Mouse (Mus musculus): ENCODE results near the gene Gm28305. TPM values are rescaled to one million over a fixed set of nuclear protein-coding genes. Genes with fewer than 3 reads are reported as not detected.

Gm28305 gene
- total and polyA plus RNA-seq, 2 experiments from 2014 or later, result not detected

GRCm38 (mm10) chr9:104035261-104036015 lies 5.0 kb upstream of the Gm28305 start:
- H3K4me1 ChIP-seq (ENCODE audit: insufficient read depth, low read length), result no peaks in the 10 kb centered on the region
- no peak overlapping the region for H3K4me3 ChIP-seq (ENCODE audit: low read depth, low read length)
- ATAC-seq (ENCODE audit: low FRiP score) (no peak), DNase-seq (ENCODE audit: low spot score) (peak; percentile 80)
- H3K27me3 ChIP-seq (ENCODE audit: insufficient read depth, low read length), result no peaks in the 10 kb centered on the region
- H3K4me2 ChIP-seq (ENCODE audit: low read depth, low read length, poor library complexity, severe bottlenecking), result no peak overlapping the region
- 47% methylated on average over 24 of the region's 24 CpGs for WGBS
- no peak overlapping the region for H3K9ac ChIP-seq (replicated peaks; ENCODE audit: low read length, poor library complexity, severe bottlenecking)
- no peak overlapping the region for H3K27ac ChIP-seq (ENCODE audit: low read depth, low read length)
- peak; percentile 82 for TF ChIP-seq CTCF (IDR thresholded peaks at IDR 0.05)
- H3K36me3 ChIP-seq (ENCODE audit: insufficient read depth, low read length), result peaks cover 24% of the 10 kb centered on the region; the same call in 1 of the 2 replicates
- H3K9me3 ChIP-seq (ENCODE audit: low read length), result no peaks in the 10 kb centered on the region

DNA sequence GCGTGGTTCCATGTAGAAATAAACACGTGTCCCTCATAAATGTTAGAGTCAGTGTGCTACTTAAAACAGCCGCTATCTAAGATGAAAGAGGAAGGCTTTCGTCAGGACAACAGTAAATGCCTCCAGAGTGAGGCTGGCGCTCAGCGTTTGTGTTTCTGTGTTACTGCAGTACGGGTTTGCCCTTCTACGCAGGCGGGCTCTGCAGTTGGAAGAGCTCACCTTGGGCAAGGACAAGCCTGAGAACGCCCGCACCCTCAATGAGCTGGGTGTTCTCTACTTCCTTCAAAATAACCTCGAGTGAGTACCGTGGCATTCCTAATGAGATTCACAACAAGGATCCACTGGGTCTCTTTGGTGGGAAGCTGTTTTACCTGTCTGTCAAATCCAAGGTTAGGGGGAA lies 2.2 kb upstream of the Gm28305 start:
- ATAC-seq (ENCODE audit: low FRiP score) (no peak), DNase-seq (ENCODE audit: low spot score) (no peak)
- 89% methylated on average over 13 of the region's 13 CpGs for WGBS
- Histone ChIP-seq H3K9me3 (ENCODE audit: low read length) (no peaks in the 10 kb centered on the region), H3K36me3 (ENCODE audit: insufficient read depth, low read length) (peaks cover 27% of the 10 kb centered on the region), H3K27ac (ENCODE audit: low read depth, low read length) (no peak overlapping the region), H3K9ac (replicated peaks; ENCODE audit: low read length, poor library complexity, severe bottlenecking) (no peak overlapping the region), H3K27me3 (ENCODE audit: insufficient read depth, low read length) (no peaks in the 10 kb centered on the region), H3K4me2 (ENCODE audit: low read depth, low read length, poor library complexity, severe bottlenecking) (no peak overlapping the region), H3K4me3 (ENCODE audit: low read depth, low read length) (no peak overlapping the region), H3K4me1 (ENCODE audit: insufficient read depth, low read length) (no peaks in the 10 kb centered on the region)
- no peak for TF ChIP-seq CTCF (IDR thresholded peaks at IDR 0.05)

GRCm38 (mm10) chr9:104039031-104039695 lies 1.3 kb upstream of the Gm28305 start:
- Histone ChIP-seq H3K27me3 (ENCODE audit: insufficient read depth, low read length) (no peaks in the 10 kb centered on the region), H3K9ac (replicated peaks; ENCODE audit: low read length, poor library complexity, severe bottlenecking) (no peak overlapping the region), H3K36me3 (ENCODE audit: insufficient read depth, low read length) (peaks cover 30% of the 10 kb centered on the region), H3K4me1 (ENCODE audit: insufficient read depth, low read length) (no peaks in the 10 kb centered on the region), H3K4me3 (ENCODE audit: low read depth, low read length) (no peak overlapping the region), H3K9me3 (ENCODE audit: low read length) (no peaks in the 10 kb centered on the region), H3K4me2 (ENCODE audit: low read depth, low read length, poor library complexity, severe bottlenecking) (no peak overlapping the region), H3K27ac (ENCODE audit: low read depth, low read length) (no peak overlapping the region)
- no peak for ATAC-seq (ENCODE audit: low FRiP score)
- 91% methylated on average over 21 of the region's 21 CpGs for WGBS
- no peak for DNase-seq (ENCODE audit: low spot score)
- TF ChIP-seq CTCF (IDR thresholded peaks at IDR 0.05), result no peak

- Histone ChIP-seq H3K27me3 (ENCODE audit: insufficient read depth, low read length) (no peaks in the 10 kb centered on the region), H3K4me1 (ENCODE audit: insufficient read depth, low read length) (no peaks in the 10 kb centered on the region), H3K4me3 (ENCODE audit: low read depth, low read length) (no peak overlapping the region), H3K9ac (replicated peaks; ENCODE audit: low read length, poor library complexity, severe bottlenecking) (no peak overlapping the region; the same call in 1 of the 2 replicates), H3K9me3 (ENCODE audit: low read length) (no peaks in the 10 kb centered on the region), H3K27ac (ENCODE audit: low read depth, low read length) (no peak overlapping the region), H3K4me2 (ENCODE audit: low read depth, low read length, poor library complexity, severe bottlenecking) (no peak overlapping the region), H3K36me3 (ENCODE audit: insufficient read depth, low read length) (peaks cover 29% of the 10 kb centered on the region)
- 91% methylated on average over 4 of the region's 4 CpGs for WGBS
- TF ChIP-seq CTCF (IDR thresholded peaks at IDR 0.05), result no peak
- DNase-seq (ENCODE audit: low spot score) (no peak), ATAC-seq (ENCODE audit: low FRiP score) (no peak)
Measured at GRCm38 (mm10) chr9:104039742-104040141, 720 bp upstream of the Gm28305 start.

DNA sequence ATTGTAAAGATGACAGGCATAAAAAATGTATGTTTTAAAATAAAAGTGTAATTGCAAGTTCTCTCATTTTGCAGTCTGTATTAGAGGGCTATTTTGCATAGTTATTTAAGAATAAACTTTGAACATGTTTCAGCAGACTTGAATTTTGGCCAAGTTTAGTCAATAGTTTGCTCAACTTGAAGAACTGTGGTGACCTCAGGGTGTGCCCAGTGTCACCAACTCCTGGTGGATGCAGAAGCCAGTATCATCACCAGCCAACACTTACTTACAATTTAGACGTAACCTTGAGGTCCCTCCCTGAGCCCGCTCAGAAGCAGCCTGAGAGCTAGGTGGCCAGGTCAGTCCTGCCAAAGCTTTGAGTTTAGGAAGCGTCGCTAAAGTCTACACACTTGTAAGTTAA lies 3.2 kb downstream of the Gm28305 start:
- H3K4me3 ChIP-seq (ENCODE audit: low read depth, low read length), result no peak overlapping the region
- peaks cover 35% of the 10 kb centered on the region for H3K36me3 ChIP-seq (ENCODE audit: insufficient read depth, low read length)
- no peaks in the 10 kb centered on the region for H3K27me3 ChIP-seq (ENCODE audit: insufficient read depth, low read length)
- no peaks in the 10 kb centered on the region for H3K9me3 ChIP-seq (ENCODE audit: low read length)
- ATAC-seq (ENCODE audit: low FRiP score) (no peak), DNase-seq (ENCODE audit: low spot score) (no peak)
- 85% methylated on average over 4 of the region's 4 CpGs for WGBS
- no peak for TF ChIP-seq CTCF (IDR thresholded peaks at IDR 0.05)
- no peak overlapping the region for H3K9ac ChIP-seq (replicated peaks; ENCODE audit: low read length, poor library complexity, severe bottlenecking)
- no peaks in the 10 kb centered on the region for H3K4me1 ChIP-seq (ENCODE audit: insufficient read depth, low read length)
- no peak overlapping the region for H3K27ac ChIP-seq (ENCODE audit: low read depth, low read length)
- H3K4me2 ChIP-seq (ENCODE audit: low read depth, low read length, poor library complexity, severe bottlenecking), result no peak overlapping the region

GRCm38 (mm10) chr9:104051028-104051427 lies 10.6 kb downstream of the Gm28305 start:
- peaks cover 83% of the 10 kb centered on the region for H3K36me3 ChIP-seq (ENCODE audit: insufficient read depth, low read length)
- no peak overlapping the region for H3K27ac ChIP-seq (ENCODE audit: low read depth, low read length)
- no peaks in the 10 kb centered on the region for H3K9me3 ChIP-seq (ENCODE audit: low read length)
- no peak for ATAC-seq (ENCODE audit: low FRiP score)
- H3K4me2 ChIP-seq (ENCODE audit: low read depth, low read length, poor library complexity, severe bottlenecking), result no peak overlapping the region
- no peak for TF ChIP-seq CTCF (IDR thresholded peaks at IDR 0.05)
- no peak overlapping the region for H3K9ac ChIP-seq (replicated peaks; ENCODE audit: low read length, poor library complexity, severe bottlenecking)
- H3K4me1 ChIP-seq (ENCODE audit: insufficient read depth, low read length), result no peaks in the 10 kb centered on the region
- no peak overlapping the region for H3K4me3 ChIP-seq (ENCODE audit: low read depth, low read length)
- no peak for DNase-seq (ENCODE audit: low spot score)
- 93% methylated on average over 6 of the region's 6 CpGs for WGBS
- H3K27me3 ChIP-seq (ENCODE audit: insufficient read depth, low read length), result no peaks in the 10 kb centered on the region
